Mouse (Mus musculus): Measurements from ENCODE around the gene Dhrs13.

Dhrs13 gene

DNA sequence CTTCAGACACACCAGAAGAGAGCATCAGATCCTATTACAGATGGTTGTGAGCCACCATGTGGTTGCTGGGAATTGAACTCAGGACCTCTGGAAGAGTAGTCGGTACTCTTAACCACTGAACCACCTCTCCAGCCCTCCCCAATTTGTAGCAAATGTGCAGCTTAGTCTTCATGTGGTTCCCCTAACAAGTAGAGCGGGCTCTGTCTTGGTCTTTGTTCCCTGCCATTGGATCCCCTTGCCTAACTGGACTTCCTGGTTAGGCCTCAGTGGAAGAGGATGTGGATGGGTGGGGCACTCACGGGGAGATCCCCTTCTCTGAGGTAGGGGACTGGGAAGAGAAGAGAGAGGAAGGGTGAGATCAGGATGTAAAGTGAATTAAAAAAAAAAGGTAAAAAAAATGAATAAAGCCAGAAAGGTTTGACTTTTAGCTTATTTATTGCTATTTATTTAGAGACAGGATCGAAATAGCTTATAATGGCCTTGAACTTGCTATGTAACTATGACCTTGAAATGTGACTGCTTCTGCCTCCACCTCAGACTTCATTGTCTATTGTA lies 54.9 kb downstream of the Dhrs13 start:
- in situ Hi-C loops (cut with MboI; ENCODE audit: low sequenced_read_pairs) = no loop called here
